Mouse (Mus musculus) midbrain, embryonic 13.5 days (tissue): ENCODE results near the gene Fbxl16. TPM values are rescaled to one million over a fixed set of nuclear protein-coding genes. Genes with fewer than 3 reads are reported as not detected.

Experiments
- ATAC-seq: fragments of 200-750 bp; cut with Nextera tagmentation; 2 replicates; pipeline ENCODE4 v1.8.0; 2017; ENCODE audit warnings: mild to moderate bottlenecking, moderate TSS enrichment, moderate library complexity
- H3K27ac ChIP-seq: fragments of 300-500 bp; sonication (generic); 2 replicates; pipeline ENCODE4 v1.5.1; 2015; ENCODE audit warnings: inconsistent platforms, mild to moderate bottlenecking, moderate library complexity
- H3K27me3 ChIP-seq: fragments of 300-500 bp; sonication (generic); 2 replicates; pipeline ENCODE4 v1.6.1; 2015; ENCODE audit warnings: mild to moderate bottlenecking, inconsistent platforms
- H3K36me3 ChIP-seq: fragments of 300-500 bp; sonication (generic); 2 replicates; pipeline ENCODE4 v1.6.1; 2015; ENCODE audit warnings: mild to moderate bottlenecking, inconsistent platforms
- H3K4me1 ChIP-seq: fragments of 300-500 bp; sonication (generic); replicated peaks from 2 replicates; pipeline ENCODE4 v1.6.1; 2015; ENCODE audit warnings: inconsistent platforms
- H3K4me2 ChIP-seq: fragments of 300-500 bp; sonication (generic); replicated peaks from 2 replicates; pipeline ENCODE4 v1.6.1; 2015; ENCODE audit warnings: moderate library complexity, mild to moderate bottlenecking, inconsistent platforms
- H3K4me3 ChIP-seq: fragments of 300-500 bp; sonication (generic); replicated peaks from 2 replicates; pipeline ENCODE4 v1.5.1; 2015; ENCODE audit warnings: mild to moderate bottlenecking, inconsistent platforms
- H3K9ac ChIP-seq: fragments of 300-500 bp; sonication (generic); replicated peaks from 2 replicates; pipeline ENCODE4 v1.6.1; 2015; ENCODE audit warnings: mild to moderate bottlenecking, inconsistent platforms
- H3K9me3 ChIP-seq: fragments of 300-500 bp; sonication (generic); 2 replicates; pipeline ENCODE4 v1.6.1; 2016; ENCODE audit warnings: mild to moderate bottlenecking, inconsistent platforms
- WGBS: fragments of 180-500 bp; shearing (Covaris S2); methylation state at CpG from one replicate; pipeline ENCODE4 v1.1.7; 2015; 5-methylcytosine and 5-hydroxymethylcytosine counted together
- polyA plus RNA-seq: library from polyadenylated mRNA; unstranded; fragments of >200 nt; fragmentation: Nextera tagmentation; extraction: Ambion mirVana; gene quantifications from 2 replicates; pipeline ENCODE4 v1.2.1, GENCODE M21; 2015

The Fbxl16 gene
- polyA plus RNA-seq, 1 experiment from 2014 or later = 35.2 TPM

- Histone ChIP-seq H3K4me2 (peak within 1 kb of the TSS; percentile 99), H3K4me3 (peak within 1 kb of the TSS; percentile 66), H3K27me3 (peaks cover 23% of the 10 kb centered on the region), H3K36me3 (peaks cover 48% of the 10 kb centered on the region), H3K4me1 (peaks cover 52% of the 10 kb centered on the region), H3K9ac (peak within 1 kb of the TSS; percentile 83), H3K27ac (peak within 1 kb of the TSS; percentile 72), H3K9me3 (no peaks in the 10 kb centered on the region)
- WGBS = under 1% methylated on average over 18 of the region's 18 CpGs
- ATAC-seq = peak; percentile 68
Measured at GRCm38 (mm10) chr17:25823452-25823851, 14.6 kb downstream of the Fbxl16 start, which contains the start of gene Wdr24. Wdr24 (plus strand) TSS chr17:25823627.

- H3K4me1 ChIP-seq = peaks cover 56% of the 10 kb centered on the region
- 76% methylated on average over 17 of the region's 17 CpGs for WGBS
- ATAC-seq = no peak
Measured at GRCm38 (mm10) chr17:25824362-25825142, 15.7 kb downstream of the Fbxl16 start.

GRCm38 (mm10) chr17:25825311-25825710 is 16.4 kb downstream of the Fbxl16 start:
- Histone ChIP-seq H3K9ac (peak overlapping the region; percentile 49), H3K4me1 (peaks cover 64% of the 10 kb centered on the region), H3K27me3 (peaks cover 4% of the 10 kb centered on the region), H3K36me3 (peaks cover 39% of the 10 kb centered on the region), H3K27ac (no peak overlapping the region), H3K9me3 (no peaks in the 10 kb centered on the region), H3K4me2 (peak overlapping the region; percentile 99), H3K4me3 (no peak overlapping the region)
- ATAC-seq = no peak
- 93% methylated on average over 6 of the region's 6 CpGs for WGBS

More at GRCm38 (mm10) chr17:25824362-25825142, 15.7 kb downstream of the Fbxl16 start:
- H3K9me3 ChIP-seq = no peaks in the 10 kb centered on the region
- H3K36me3 ChIP-seq = peaks cover 39% of the 10 kb centered on the region
- H3K4me3 ChIP-seq = peak overlapping the region; percentile 66
- H3K9ac ChIP-seq = peak overlapping the region; percentile 83
- H3K4me2 ChIP-seq = peak overlapping the region; percentile 99
- no peak overlapping the region for H3K27ac ChIP-seq
- H3K27me3 ChIP-seq = peaks cover 12% of the 10 kb centered on the region

- H3K9ac ChIP-seq = no peak overlapping the region
- WGBS = 95% methylated on average over 27 of the region's 27 CpGs
- peaks cover 45% of the 10 kb centered on the region for H3K36me3 ChIP-seq
- ATAC-seq = no peak
- no peaks in the 10 kb centered on the region for H3K27me3 ChIP-seq
- 0 out of 2 replicates have a peak overlapping the region, but pooled peaks have one; percentile 3 for H3K4me2 ChIP-seq
- no peak overlapping the region for H3K27ac ChIP-seq
- H3K9me3 ChIP-seq = no peaks in the 10 kb centered on the region
- peaks cover 72% of the 10 kb centered on the region for H3K4me1 ChIP-seq
- no peak overlapping the region for H3K4me3 ChIP-seq
Measured at GRCm38 (mm10) chr17:25825984-25826570, 17.2 kb downstream of the Fbxl16 start.

- peaks cover 51% of the 10 kb centered on the region for H3K36me3 ChIP-seq
- peaks cover 81% of the 10 kb centered on the region for H3K4me1 ChIP-seq
- H3K27ac ChIP-seq = no peak overlapping the region
- no peaks in the 10 kb centered on the region for H3K27me3 ChIP-seq
- H3K9me3 ChIP-seq = no peaks in the 10 kb centered on the region
- no peak overlapping the region for H3K4me2 ChIP-seq
- no peak for ATAC-seq
- 95% methylated on average over 13 of the region's 13 CpGs for WGBS
- no peak overlapping the region; the same call in 1 of the 2 replicates for H3K9ac ChIP-seq
- H3K4me3 ChIP-seq = no peak overlapping the region
Measured at GRCm38 (mm10) chr17:25827011-25827410, 18.1 kb downstream of the Fbxl16 start.

- peaks cover 51% of the 10 kb centered on the region for H3K36me3 ChIP-seq
- H3K4me3 ChIP-seq = peak overlapping the region; percentile 53; the same call in 1 of the 2 replicates
- H3K4me1 ChIP-seq = peaks cover 82% of the 10 kb centered on the region
- no peaks in the 10 kb centered on the region for H3K27me3 ChIP-seq
- H3K9me3 ChIP-seq = no peaks in the 10 kb centered on the region
- peak overlapping the region; percentile 95; the same call in 1 of the 2 replicates for H3K4me2 ChIP-seq
- no peak for ATAC-seq
- no peak overlapping the region; the same call in none of the 2 replicates for H3K9ac ChIP-seq
- 92% methylated on average over 22 of the region's 22 CpGs for WGBS
- no peak overlapping the region for H3K27ac ChIP-seq
Measured at GRCm38 (mm10) chr17:25827546-25828222, 18.8 kb downstream of the Fbxl16 start.

- Histone ChIP-seq H3K4me1 (peaks cover 79% of the 10 kb centered on the region), H3K36me3 (peaks cover 51% of the 10 kb centered on the region), H3K9ac (peak overlapping the region; percentile 81), H3K27ac (peak overlapping the region; percentile 92), H3K27me3 (no peaks in the 10 kb centered on the region), H3K9me3 (no peaks in the 10 kb centered on the region), H3K4me2 (peak overlapping the region; percentile 95), H3K4me3 (peak overlapping the region; percentile 53)
- no peak for ATAC-seq
- WGBS = 87% methylated on average over 8 of the region's 8 CpGs
Measured at GRCm38 (mm10) chr17:25828223-25828594, 19.3 kb downstream of the Fbxl16 start.

GRCm38 (mm10) chr17:25828712-25829557 is 20.1 kb downstream of the Fbxl16 start, which contains the start of gene Jmjd8:
Jmjd8 (plus strand) TSS chr17:25828867.
- H3K4me3 ChIP-seq = peak within 1 kb of the TSS; percentile 53
- under 1% methylated on average over 32 of the region's 32 CpGs for WGBS
- H3K9ac ChIP-seq = peak within 1 kb of the TSS; percentile 81
- peak within 1 kb of the TSS; percentile 92 for H3K27ac ChIP-seq
- H3K27me3 ChIP-seq = no peaks in the 10 kb centered on the region
- H3K36me3 ChIP-seq = peaks cover 51% of the 10 kb centered on the region
- H3K9me3 ChIP-seq = no peaks in the 10 kb centered on the region
- peaks cover 82% of the 10 kb centered on the region for H3K4me1 ChIP-seq
- H3K4me2 ChIP-seq = peak within 1 kb of the TSS; percentile 95
- ATAC-seq = peak; percentile 58

- Histone ChIP-seq H3K4me3 (peak overlapping the region; percentile 53), H3K36me3 (peaks cover 51% of the 10 kb centered on the region), H3K9me3 (no peaks in the 10 kb centered on the region), H3K4me1 (peaks cover 82% of the 10 kb centered on the region), H3K27ac (peak overlapping the region; percentile 92), H3K4me2 (peak overlapping the region; percentile 95), H3K9ac (peak overlapping the region; percentile 81), H3K27me3 (no peaks in the 10 kb centered on the region)
- 47% methylated on average over 8 of the region's 8 CpGs for WGBS
- no peak for ATAC-seq
Measured at GRCm38 (mm10) chr17:25829558-25830017, 20.7 kb downstream of the Fbxl16 start.

- peaks cover 82% of the 10 kb centered on the region for H3K4me1 ChIP-seq
Measured at GRCm38 (mm10) chr17:25830200-25830753, 21.4 kb downstream of the Fbxl16 start.

More at GRCm38 (mm10) chr17:25830200-25830753, 21.4 kb downstream of the Fbxl16 start:
- peak overlapping the region; percentile 53 for H3K4me3 ChIP-seq
- peaks cover 58% of the 10 kb centered on the region for H3K36me3 ChIP-seq
- no peaks in the 10 kb centered on the region for H3K27me3 ChIP-seq
- no peak overlapping the region for H3K9ac ChIP-seq
- 88% methylated on average over 4 of the region's 4 CpGs for WGBS
- H3K27ac ChIP-seq = no peak overlapping the region
- H3K4me2 ChIP-seq = peak overlapping the region; percentile 98
- ATAC-seq = no peak
- no peaks in the 10 kb centered on the region for H3K9me3 ChIP-seq
